Mouse (Mus musculus): Measurements from ENCODE around the gene Ddt. TPM values are rescaled to one million over a fixed set of nuclear protein-coding genes. Genes with fewer than 3 reads are reported as not detected.

Gene Ddt
- polyA plus RNA-seq, 1 experiment: not detected

GRCm38 (mm10) chr10:75762413-75762812 lies 10.8 kb downstream of the Ddt start:
- 93% methylated on average over 3 of the region's 3 CpGs for WGBS
- Histone ChIP-seq H3K4me1 (ENCODE audit: control insufficient read depth, insufficient read depth, low read length) (peaks cover 5% of the 10 kb centered on the region), H3K27ac (ENCODE audit: insufficient read depth, low read depth, low read length) (no peak overlapping the region), H3K4me3 (ENCODE audit: insufficient read depth, low read depth, low read length) (no peak overlapping the region)
- TF ChIP-seq CTCF (IDR thresholded peaks at IDR 0.05; ENCODE audit: insufficient read depth, low read depth, low read length) (no peak), POLR2A (IDR thresholded peaks at IDR 0.05; ENCODE audit: insufficient read depth, low read depth, low read length) (no peak)

- no peak for TF ChIP-seq CTCF (IDR thresholded peaks at IDR 0.05; ENCODE audit: insufficient read depth, low read depth, low read length)
- no peak for TF ChIP-seq POLR2A (IDR thresholded peaks at IDR 0.05; ENCODE audit: insufficient read depth, low read depth, low read length)
- no peak overlapping the region for H3K4me3 ChIP-seq (ENCODE audit: insufficient read depth, low read depth, low read length)
- peaks cover 5% of the 10 kb centered on the region for H3K4me1 ChIP-seq (ENCODE audit: control insufficient read depth, insufficient read depth, low read length)
- over 99% methylated on average over 3 of the region's 3 CpGs for WGBS
- no peak overlapping the region for H3K27ac ChIP-seq (ENCODE audit: insufficient read depth, low read depth, low read length)
Measured at GRCm38 (mm10) chr10:75760311-75760710, 12.9 kb downstream of the Ddt start.

- TF ChIP-seq POLR2A (IDR thresholded peaks at IDR 0.05; ENCODE audit: insufficient read depth, low read depth, low read length) (no peak), CTCF (IDR thresholded peaks at IDR 0.05; ENCODE audit: insufficient read depth, low read depth, low read length) (no peak)
Measured at GRCm38 (mm10) chr10:75756719-75757118, 16.5 kb downstream of the Ddt start.

GRCm38 (mm10) chr10:75744017-75744416 lies 29.2 kb downstream of the Ddt start:
- Histone ChIP-seq H3K4me3 (ENCODE audit: insufficient read depth, low read depth, low read length) (no peak overlapping the region), H3K27ac (ENCODE audit: insufficient read depth, low read depth, low read length) (no peak overlapping the region), H3K4me1 (ENCODE audit: control insufficient read depth, insufficient read depth, low read length) (no peaks in the 10 kb centered on the region)
- TF ChIP-seq CTCF (IDR thresholded peaks at IDR 0.05; ENCODE audit: insufficient read depth, low read depth, low read length): 0 out of 2 replicates have a peak, but pooled peaks have one; percentile 31
- no peak for TF ChIP-seq POLR2A (IDR thresholded peaks at IDR 0.05; ENCODE audit: insufficient read depth, low read depth, low read length)
- WGBS: 39% methylated on average over 3 of the region's 3 CpGs

More at GRCm38 (mm10) chr10:75756719-75757118, 16.5 kb downstream of the Ddt start:
- H3K4me3 ChIP-seq (ENCODE audit: insufficient read depth, low read depth, low read length): no peak overlapping the region
- peaks cover 3% of the 10 kb centered on the region; the same call in 1 of the 2 replicates for H3K4me1 ChIP-seq (ENCODE audit: control insufficient read depth, insufficient read depth, low read length)
- no peak overlapping the region for H3K27ac ChIP-seq (ENCODE audit: insufficient read depth, low read depth, low read length)
- WGBS: 92% methylated on average over 11 of the region's 11 CpGs

- TF ChIP-seq CTCF (IDR thresholded peaks at IDR 0.05; ENCODE audit: insufficient read depth, low read depth, low read length) (no peak), POLR2A (IDR thresholded peaks at IDR 0.05; ENCODE audit: insufficient read depth, low read depth, low read length) (no peak)
- Histone ChIP-seq H3K4me1 (ENCODE audit: control insufficient read depth, insufficient read depth, low read length) (no peaks in the 10 kb centered on the region), H3K4me3 (ENCODE audit: insufficient read depth, low read depth, low read length) (no peak overlapping the region), H3K27ac (ENCODE audit: insufficient read depth, low read depth, low read length) (no peak overlapping the region)
- WGBS: 84% methylated on average over 12 of the region's 12 CpGs
Measured at GRCm38 (mm10) chr10:75743369-75743768, 29.8 kb downstream of the Ddt start.

GRCm38 (mm10) chr10:75740866-75741265 lies 32.3 kb downstream of the Ddt start:
- TF ChIP-seq CTCF (IDR thresholded peaks at IDR 0.05; ENCODE audit: insufficient read depth, low read depth, low read length): no peak
- TF ChIP-seq POLR2A (IDR thresholded peaks at IDR 0.05; ENCODE audit: insufficient read depth, low read depth, low read length): no peak
- WGBS: 88% methylated on average over 3 of the region's 3 CpGs
- no peak overlapping the region for H3K4me3 ChIP-seq (ENCODE audit: insufficient read depth, low read depth, low read length)
- H3K4me1 ChIP-seq (ENCODE audit: control insufficient read depth, insufficient read depth, low read length): peaks cover 2% of the 10 kb centered on the region; the same call in 1 of the 2 replicates
- H3K27ac ChIP-seq (ENCODE audit: insufficient read depth, low read depth, low read length): no peak overlapping the region

- no peak overlapping the region for H3K4me3 ChIP-seq (ENCODE audit: insufficient read depth, low read depth, low read length)
- 96% methylated on average over 7 of the region's 7 CpGs for whole genome bisulfite sequencing
- TF ChIP-seq CTCF (IDR thresholded peaks at IDR 0.05; ENCODE audit: insufficient read depth, low read depth, low read length): no peak
- TF ChIP-seq POLR2A (IDR thresholded peaks at IDR 0.05; ENCODE audit: insufficient read depth, low read depth, low read length): no peak
- no peak overlapping the region for H3K27ac ChIP-seq (ENCODE audit: insufficient read depth, low read depth, low read length)
- no peaks in the 10 kb centered on the region for H3K4me1 ChIP-seq (ENCODE audit: control insufficient read depth, insufficient read depth, low read length)
Measured at GRCm38 (mm10) chr10:75725449-75725848, 47.8 kb downstream of the Ddt start.

Other genes with a start within 250 kb of the Ddt start
- not detected in 2 replicates for gene Lrrc75b, start 213.1 kb downstream of the Ddt start, polyA plus RNA-seq (2012; ENCODE audit: insufficient read depth, insufficient read length, low replicate concordance, missing spikeins)
- gene Ggt1, start 211.8 kb downstream of the Ddt start, polyA plus RNA-seq (2012; ENCODE audit: insufficient read depth, insufficient read length, low replicate concordance, missing spikeins): not detected in 2 replicates
- not detected in 2 replicates for gene Ggt5, start 184.1 kb downstream of the Ddt start, polyA plus RNA-seq (2012; ENCODE audit: insufficient read depth, insufficient read length, low replicate concordance, missing spikeins)
- gene Susd2, start 129.4 kb downstream of the Ddt start, polyA plus RNA-seq (2012; ENCODE audit: insufficient read depth, insufficient read length, low replicate concordance, missing spikeins): not detected in 2 replicates
- gene Cabin1, start 9.1 kb downstream of the Ddt start, polyA plus RNA-seq (2012; ENCODE audit: insufficient read depth, insufficient read length, low replicate concordance, missing spikeins): not detected in 2 replicates
- not detected in 2 replicates for gene Gm20441, start 7.5 kb upstream of the Ddt start, polyA plus RNA-seq (2012; ENCODE audit: insufficient read depth, insufficient read length, low replicate concordance, missing spikeins)
- not detected in 2 replicates for gene Gstt3, start 8.0 kb upstream of the Ddt start, polyA plus RNA-seq (2012; ENCODE audit: insufficient read depth, insufficient read length, low replicate concordance, missing spikeins)
- gene Gstt1, start 25.2 kb upstream of the Ddt start, polyA plus RNA-seq (2012; ENCODE audit: insufficient read depth, insufficient read length, low replicate concordance, missing spikeins): not detected in 2 replicates
- gene Gstt4, start 49.1 kb upstream of the Ddt start, polyA plus RNA-seq (2012; ENCODE audit: insufficient read depth, insufficient read length, low replicate concordance, missing spikeins): not detected in 2 replicates
- gene Gstt2, start 64.0 kb upstream of the Ddt start, polyA plus RNA-seq (2012; ENCODE audit: insufficient read depth, insufficient read length, low replicate concordance, missing spikeins): not detected in 2 replicates
- gene Mif, start 86.8 kb upstream of the Ddt start, polyA plus RNA-seq (2012; ENCODE audit: insufficient read depth, insufficient read length, low replicate concordance, missing spikeins): not detected in 2 replicates
- not detected in 2 replicates for gene Derl3, start 120.0 kb upstream of the Ddt start, polyA plus RNA-seq (2012; ENCODE audit: insufficient read depth, insufficient read length, low replicate concordance, missing spikeins)
- gene Smarcb1, start 148.2 kb upstream of the Ddt start, polyA plus RNA-seq (2012; ENCODE audit: insufficient read depth, insufficient read length, low replicate concordance, missing spikeins): not detected in 2 replicates
- not detected in 2 replicates for gene Chchd10, start 159.7 kb upstream of the Ddt start, polyA plus RNA-seq (2012; ENCODE audit: insufficient read depth, insufficient read length, low replicate concordance, missing spikeins)
- not detected in 2 replicates for gene Mmp11, start 163.1 kb upstream of the Ddt start, polyA plus RNA-seq (2012; ENCODE audit: insufficient read depth, insufficient read length, low replicate concordance, missing spikeins)
- gene Gm867, start 167.3 kb upstream of the Ddt start, polyA plus RNA-seq (2012; ENCODE audit: insufficient read depth, insufficient read length, low replicate concordance, missing spikeins): not detected in 2 replicates
- not detected in 2 replicates for gene Vpreb3, start 169.6 kb upstream of the Ddt start, polyA plus RNA-seq (2012; ENCODE audit: insufficient read depth, insufficient read length, low replicate concordance, missing spikeins)
- gene Gm5134, start 181.1 kb upstream of the Ddt start, polyA plus RNA-seq (2012; ENCODE audit: insufficient read depth, insufficient read length, low replicate concordance, missing spikeins): not detected in 2 replicates

Data from olfactory bulb, adult 2 months (tissue).